ENCODE assay signal across 15 mouse cellular contexts in genomic region chr3:136714307-136715039, GRCm38 (mm10). TPM values are rescaled to one million over a fixed set of nuclear protein-coding genes. Genes with fewer than 3 reads are reported as not detected.
A peak's percentile ranks its signal among the peaks of the same experiment; 100 is the strongest.
DNase-seq lines count a peak whose midpoint lies in the region.
"Had no signal": no experiment of that assay in that cellular context is flagged by ENCODE, and none has a peak within 500 bp of the region (broad histone marks: within the 10 kb centered on the region; RNA-seq: fewer than 3 reads in every experiment).

No protein-coding gene starts in this region.

- DNase-seq in layer of hippocampus, adult 18-20 months (ENCODE audit: low spot score in 2 of 2): peak; percentile 56 to 75
- DNase-seq in layer of hippocampus, adult 11-12 months (ENCODE audit: low spot score): no peak
- peak; percentile 30 to 37 for DNase-seq in left cerebral cortex, postnatal 14 days (ENCODE audit: low spot score in 2 of 2)
- DNase-seq in left cerebral cortex, postnatal 10 days (ENCODE audit: extremely low spot score in 1 of 2, low spot score in 2 of 2): no peak
- DNase-seq in brain, adult 2 months (ENCODE audit: low read depth, low spot score): peak; percentile 77
- DNase-seq in telencephalon, adult 2 months (ENCODE audit: low read depth, low spot score): peak; percentile 41
- DNase-seq: adrenal gland, adult 2 months; adrenal gland, postnatal 25 days; cerebellum, adult 11 months; cerebellum, adult 8-10 months; cerebellum, postnatal 14 days; embryo, embryonic 11 days; gastrocnemius, adult 2 months; gastrocnemius, postnatal 25 days; heart, postnatal 4 days had no signal

- intact Hi-C loops in left cerebral cortex, postnatal 14 days (cut with DNase I): no loop called here
- intact Hi-C loops in left cerebral cortex, postnatal 10 days (cut with DNase I): no loop called here

RNA-seq across cellular contexts. Expression of gene Ppp3ca, which starts 44.5 kb away (rescaled TPM):
- total RNA-seq in layer of hippocampus, adult 18-20 months (2021): 1,000 to 10,000 TPM; 1,235 to 1,382 TPM
- 100 to 1,000 TPM; 725 to 756 TPM for total RNA-seq in left cerebral cortex, postnatal 14 days (2021)
- 100 to 1,000 TPM; 535 to 574 TPM for total RNA-seq in left cerebral cortex, postnatal 10 days (2021)

Comparison
In these comparisons a context has a peak if more than half of its experiments do, and no peak if none do; other contexts are left out.
1. DNase-seq: peak in layer of hippocampus, adult 18-20 months (2 of 2), left cerebral cortex, postnatal 14 days (2 of 2), brain, adult 2 months (single experiment) and telencephalon, adult 2 months (single experiment); none in layer of hippocampus, adult 11-12 months (single experiment) and left cerebral cortex, postnatal 10 days (0 of 2).